Mouse (Mus musculus) adrenal gland, adult 18-20 months (tissue): ENCODE results near the gene Mgam. TPM values are rescaled to one million over a fixed set of nuclear protein-coding genes. Genes with fewer than 3 reads are reported as not detected.
A peak's percentile ranks its signal among the peaks of the same experiment; 100 is the strongest.
"Not testable (repeated sequence)": the region's sequence is repeated elsewhere in the genome, so short reads cannot be mapped to it uniquely, and the experiment has no call there.

ENCODE experiments used
- DNase-seq, 2 experiments: peaks; one replicate each; pipeline ENCODE4 v3.0.0; 2021 to 2022; ENCODE audit warnings: low spot score in 2 of 2
- total RNA-seq, 2 experiments: library from RNA; stranded (reverse); gene quantifications; 1 replicate in 1 of 2; 2 replicates in 1 of 2; pipeline ENCODE4 v1.2.3; 2021

The Mgam gene
- total RNA-seq, 2 experiments from 2014 or later, result 0.89 TPM; not detected in 1

DNA sequence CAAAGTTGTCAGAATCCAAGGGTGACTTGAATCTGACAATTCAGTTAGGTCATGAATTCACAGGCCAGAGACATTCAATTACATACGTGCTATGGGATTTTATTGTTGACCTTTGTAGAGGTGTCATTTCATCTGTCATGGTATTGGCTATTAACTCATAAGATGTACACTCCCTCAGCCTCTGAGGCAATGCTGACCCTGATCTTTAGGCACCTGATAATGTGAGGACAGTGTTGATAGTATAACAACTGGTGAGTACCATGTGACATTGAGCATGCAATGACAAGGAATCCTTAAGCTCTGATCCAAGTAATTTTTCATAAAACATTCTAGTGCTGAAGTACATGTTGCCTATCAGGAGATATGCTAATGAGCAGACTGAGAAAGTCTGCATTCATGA is 87.1 kb downstream of the Mgam start:
- no peak for DNase-seq

GRCm38 (mm10) chr6:40728506-40728905 is 99.9 kb downstream of the Mgam start:
- DNase-seq, result not testable (repeated sequence)

DNA sequence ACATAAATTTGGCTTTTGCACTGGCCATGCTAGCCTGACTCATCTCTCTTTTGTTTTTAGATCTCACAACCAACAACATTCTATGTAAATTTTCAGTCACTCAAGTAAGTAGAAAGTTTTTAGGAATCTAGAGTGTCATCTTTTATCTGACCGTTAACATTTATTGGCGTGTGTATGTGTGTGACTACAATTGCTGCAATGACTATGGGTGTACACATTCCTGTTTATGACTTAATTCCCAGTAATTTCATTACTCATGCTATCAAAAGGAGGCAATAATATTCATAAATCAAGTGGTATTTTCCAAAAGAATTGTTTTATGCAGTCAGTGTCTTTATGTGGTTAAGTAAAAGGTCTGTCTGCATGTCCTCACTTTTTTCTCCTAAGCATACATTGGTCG is 110.9 kb downstream of the Mgam start:
- DNase-seq, result no peak

- DNase-seq, result not testable (repeated sequence)
Observed at GRCm38 (mm10) chr6:40749030-40749429, 120.4 kb downstream of the Mgam start.

GRCm38 (mm10) chr6:40755948-40756347 is 127.3 kb downstream of the Mgam start:
- DNase-seq, result no peak

DNA sequence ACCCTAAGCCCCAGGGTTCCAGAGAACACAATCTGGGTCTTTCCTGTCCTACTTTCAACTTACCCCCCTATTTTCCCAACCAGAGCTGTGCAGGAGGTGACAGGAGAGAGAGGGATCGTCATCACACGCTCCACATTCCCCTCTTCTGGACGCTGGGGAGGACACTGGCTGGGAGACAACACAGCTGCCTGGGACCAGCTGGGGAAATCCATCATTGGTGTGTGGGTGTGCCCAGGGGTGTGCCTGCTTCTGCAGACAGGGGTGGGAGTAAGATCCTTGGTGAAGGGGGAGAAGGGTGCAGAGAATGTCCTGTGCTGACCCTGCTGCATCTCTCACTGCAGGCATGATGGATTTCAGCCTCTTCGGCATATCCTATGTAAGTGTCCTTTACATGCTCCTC is 128.7 kb downstream of the Mgam start:
- DNase-seq, result not testable (repeated sequence)

DNA sequence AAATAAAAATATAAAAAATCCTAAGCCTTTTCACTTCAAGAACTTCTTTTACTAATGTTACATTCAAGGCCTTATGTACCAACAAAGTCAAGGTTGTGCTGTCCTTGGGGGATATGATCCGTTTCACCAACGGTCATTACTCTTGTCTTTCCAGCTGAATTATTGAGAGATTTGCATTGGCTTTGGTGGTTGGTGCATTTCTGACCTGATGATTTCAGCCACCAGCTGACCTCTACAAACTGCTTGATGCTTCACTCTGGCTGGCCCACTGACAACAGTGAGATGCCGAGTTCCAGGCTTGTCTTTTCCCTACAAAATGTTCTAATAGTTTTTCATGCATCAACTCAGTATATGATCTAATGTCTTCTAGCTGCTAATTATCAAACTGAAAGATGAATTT is 146.0 kb downstream of the Mgam start:
- DNase-seq, result no peak

DNA sequence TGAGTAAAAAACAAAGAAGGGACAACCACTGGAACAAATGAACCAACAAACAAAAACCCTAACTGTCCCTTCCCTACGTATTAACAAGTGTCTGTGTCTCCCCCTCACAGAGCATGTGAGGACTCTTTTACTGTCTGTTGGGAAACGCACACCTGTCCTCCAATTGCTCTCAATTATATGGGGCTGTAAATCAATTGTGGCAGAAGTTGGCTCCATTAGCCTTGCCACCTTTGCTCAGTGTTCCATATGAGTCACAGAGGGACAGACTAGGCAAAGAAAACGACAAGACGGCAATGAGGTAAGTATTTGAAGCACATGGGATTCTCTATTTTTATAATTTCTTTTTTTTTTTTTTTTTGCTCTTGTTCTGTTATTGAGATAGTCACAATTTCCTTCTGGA is 149.8 kb downstream of the Mgam start:
- DNase-seq, result no peak

- peak; percentile 25 to 43 for DNase-seq
Observed at GRCm38 (mm10) chr6:40783637-40784036, 155.0 kb downstream of the Mgam start.

- no peak for DNase-seq
Observed at GRCm38 (mm10) chr6:40784378-40784777, 155.7 kb downstream of the Mgam start.

GRCm38 (mm10) chr6:40795077-40795812 is 166.6 kb downstream of the Mgam start:
- no peak for DNase-seq

- no peak for DNase-seq
Observed at GRCm38 (mm10) chr6:40818237-40818902, 189.7 kb downstream of the Mgam start.

Other genes with a start within 250 kb of the Mgam start
- gene E330009J07Rik, start 192.7 kb upstream of the Mgam start, total RNA-seq, result 10 to 100 TPM in 1 of 2 experiments, 1 to 10 TPM in 1; 9.9 to 14.9 TPM
- not detected for gene Wee2, start 189.7 kb upstream of the Mgam start, total RNA-seq
- gene Ssbp1, start 157.5 kb upstream of the Mgam start, total RNA-seq, result 10 to 100 TPM; 37.7 to 42.4 TPM
- not detected for gene Tas2r137, start 137.6 kb upstream of the Mgam start, total RNA-seq
- gene Tas2r108, start 135.3 kb upstream of the Mgam start, total RNA-seq, result not detected
- gene Prss37, start 109.3 kb upstream of the Mgam start, total RNA-seq, result not detected
- not detected for gene Olfr461, start 73.8 kb upstream of the Mgam start, total RNA-seq
- gene Olfr460, start 59.3 kb upstream of the Mgam start, total RNA-seq, result not detected
- gene Clec5a, start 43.0 kb upstream of the Mgam start, total RNA-seq, result 1 to 10 TPM in 1 of 2 experiments, under 1 TPM in 1; 0.86 to 1.1 TPM
- gene Tas2r138, start 15.5 kb upstream of the Mgam start, total RNA-seq, result not detected